Mouse (Mus musculus) hindbrain, embryonic 10.5 days (tissue): Measurements from ENCODE around the gene Mapkapk3. TPM values are rescaled to one million over a fixed set of nuclear protein-coding genes. Genes with fewer than 3 reads are reported as not detected.

Experiments used
- DNase-seq: peaks from one replicate; pipeline ENCODE4 v3.0.0-alpha.2; 2017; ENCODE audit warnings: low spot score
- H3K27ac ChIP-seq: fragments of 300-500 bp; sonication (generic); 2 replicates; pipeline ENCODE4 v1.5.1; 2016; ENCODE audit warnings: mild to moderate bottlenecking, moderate library complexity
- H3K27me3 ChIP-seq: fragments of 300-500 bp; sonication (generic); 2 replicates; pipeline ENCODE4 v1.6.1; 2016; ENCODE audit warnings: mild to moderate bottlenecking; ENCODE audit not compliant: poor library complexity, insufficient read depth, severe bottlenecking
- H3K36me3 ChIP-seq: fragments of 300-500 bp; sonication (generic); 2 replicates; pipeline ENCODE4 v1.6.1; 2016; ENCODE audit warnings: mild to moderate bottlenecking, moderate library complexity
- H3K4me1 ChIP-seq: fragments of 300-500 bp; sonication (generic); replicated peaks from 2 replicates; pipeline ENCODE4 v1.6.1; 2016; ENCODE audit warnings: mild to moderate bottlenecking
- H3K4me3 ChIP-seq: fragments of 300-500 bp; sonication (generic); 2 replicates; pipeline ENCODE4 v1.5.1; 2016; ENCODE audit warnings: mild to moderate bottlenecking, moderate library complexity
- H3K9me3 ChIP-seq: fragments of 300-500 bp; sonication (generic); 2 replicates; pipeline ENCODE4 v1.6.1; 2016; ENCODE audit warnings: mild to moderate bottlenecking, moderate library complexity
- WGBS: fragments of 180-500 bp; shearing (Covaris S2); methylation state at CpG from one replicate; pipeline ENCODE4 v1.1.7; 2016; 5-methylcytosine and 5-hydroxymethylcytosine counted together
- polyA plus RNA-seq: library from polyadenylated mRNA; unstranded; fragments of >200 nt; fragmentation: Nextera tagmentation; extraction: Ambion mirVana; gene quantifications from 2 replicates; pipeline ENCODE4 v1.2.1, GENCODE M21; 2016

The Mapkapk3 gene
- polyA plus RNA-seq, 1 experiment from 2014 or later: 5.1 TPM

GRCm38 (mm10) chr9:107246170-107246569 is 43.5 kb downstream of the Mapkapk3 start:
- Histone ChIP-seq H3K27ac (no peak overlapping the region), H3K4me3 (no peak overlapping the region), H3K36me3 (no peaks in the 10 kb centered on the region), H3K9me3 (no peaks in the 10 kb centered on the region), H3K4me1 (no peaks in the 10 kb centered on the region), H3K27me3 (no peaks in the 10 kb centered on the region)
- DNase-seq: no peak
- 67% methylated on average over 4 of the region's 4 CpGs for WGBS

GRCm38 (mm10) chr9:107245311-107245710 is 44.4 kb downstream of the Mapkapk3 start:
- H3K4me1 ChIP-seq: no peaks in the 10 kb centered on the region
- H3K4me3 ChIP-seq: no peak overlapping the region
- H3K9me3 ChIP-seq: no peaks in the 10 kb centered on the region
- no peaks in the 10 kb centered on the region for H3K36me3 ChIP-seq
- DNase-seq: no peak
- 89% methylated on average over 4 of the region's 4 CpGs for WGBS
- no peaks in the 10 kb centered on the region for H3K27me3 ChIP-seq
- H3K27ac ChIP-seq: no peak overlapping the region

- WGBS: 74% methylated on average over 5 of the region's 5 CpGs
- Histone ChIP-seq H3K4me3 (no peak overlapping the region), H3K27ac (no peak overlapping the region), H3K36me3 (no peaks in the 10 kb centered on the region), H3K4me1 (peaks cover 11% of the 10 kb centered on the region; the same call in 1 of the 2 replicates), H3K9me3 (no peaks in the 10 kb centered on the region), H3K27me3 (peaks cover 79% of the 10 kb centered on the region)
- no peak for DNase-seq
Measured at GRCm38 (mm10) chr9:107236151-107236550, 53.5 kb downstream of the Mapkapk3 start.

GRCm38 (mm10) chr9:107235261-107235660 is 54.4 kb downstream of the Mapkapk3 start:
- Histone ChIP-seq H3K36me3 (no peaks in the 10 kb centered on the region), H3K27ac (no peak overlapping the region), H3K4me3 (no peak overlapping the region), H3K9me3 (no peaks in the 10 kb centered on the region), H3K4me1 (peaks cover 15% of the 10 kb centered on the region; the same call in 1 of the 2 replicates), H3K27me3 (peaks cover 87% of the 10 kb centered on the region)
- no peak for DNase-seq
- WGBS: 66% methylated on average over 5 of the region's 5 CpGs

- Histone ChIP-seq H3K4me1 (peaks cover 17% of the 10 kb centered on the region; the same call in 1 of the 2 replicates), H3K36me3 (no peaks in the 10 kb centered on the region), H3K27me3 (peaks cover 91% of the 10 kb centered on the region), H3K9me3 (no peaks in the 10 kb centered on the region), H3K27ac (peak overlapping the region; percentile 87), H3K4me3 (peak overlapping the region; percentile 79)
- DNase-seq: no peak
- WGBS: 22% methylated on average over 9 of the region's 9 CpGs
Measured at GRCm38 (mm10) chr9:107232140-107232539, 57.5 kb downstream of the Mapkapk3 start.

- H3K9me3 ChIP-seq: no peaks in the 10 kb centered on the region
- H3K27ac ChIP-seq: peak within 1 kb of the TSS; percentile 87
- no peaks in the 10 kb centered on the region for H3K36me3 ChIP-seq
- WGBS: under 1% methylated on average over 75 of the region's 87 CpGs
- DNase-seq: peak; percentile 76
- peak within 1 kb of the TSS; percentile 79 for H3K4me3 ChIP-seq
- peaks cover 17% of the 10 kb centered on the region; the same call in 1 of the 2 replicates for H3K4me1 ChIP-seq
- peaks cover 86% of the 10 kb centered on the region for H3K27me3 ChIP-seq
Measured at GRCm38 (mm10) chr9:107231539-107232139, 58.0 kb downstream of the Mapkapk3 start, which contains the start of gene Dock3. Gene Dock3 (minus strand): TSS chr9:107231909.

- DNase-seq: peak; percentile 55
- Histone ChIP-seq H3K4me3 (peak overlapping the region; percentile 79), H3K27me3 (peaks cover 81% of the 10 kb centered on the region), H3K27ac (peak overlapping the region; percentile 87), H3K9me3 (no peaks in the 10 kb centered on the region), H3K4me1 (peaks cover 17% of the 10 kb centered on the region; the same call in 1 of the 2 replicates), H3K36me3 (no peaks in the 10 kb centered on the region)
- WGBS: 1% methylated on average over 49 of the region's 50 CpGs
Measured at GRCm38 (mm10) chr9:107230991-107231538, 58.6 kb downstream of the Mapkapk3 start.

GRCm38 (mm10) chr9:107224597-107224996 is 65.1 kb downstream of the Mapkapk3 start:
- Histone ChIP-seq H3K4me1 (no peaks in the 10 kb centered on the region), H3K27ac (no peak overlapping the region), H3K4me3 (no peak overlapping the region), H3K27me3 (peaks cover 17% of the 10 kb centered on the region), H3K36me3 (no peaks in the 10 kb centered on the region), H3K9me3 (no peaks in the 10 kb centered on the region)
- 90% methylated on average over 1 of the region's 1 CpGs for WGBS
- DNase-seq: no peak

Other genes with a start within 250 kb of the Mapkapk3 start
- 4.8 and 5.1 TPM in 2 replicates for gene Dock3, start 58.0 kb downstream of the Mapkapk3 start, polyA plus RNA-seq
- 8.8 and 9.7 TPM in 2 replicates for gene Cish, start 6.1 kb upstream of the Mapkapk3 start, polyA plus RNA-seq
- gene Hemk1, start 48.5 kb upstream of the Mapkapk3 start, polyA plus RNA-seq: 12.1 and 13.4 TPM in 2 replicates
- 1.4 and 2.6 TPM in 2 replicates for gene 6430571L13Rik, start 50.7 kb upstream of the Mapkapk3 start, polyA plus RNA-seq
- gene Cacna2d2, start 109.7 kb upstream of the Mapkapk3 start, polyA plus RNA-seq: 0.87 and 2.9 TPM in 2 replicates
- gene Tmem115, start 244.1 kb upstream of the Mapkapk3 start, polyA plus RNA-seq: 36.5 and 44.8 TPM in 2 replicates